Mouse (Mus musculus) left cerebral cortex, adult 11 months (tissue): ENCODE measurements around the gene Gm37240.
A peak's percentile ranks its signal among the peaks of the same experiment; 100 is the strongest.

Source experiments
- DNase-seq: peaks from one replicate; pipeline ENCODE4 v3.0.0; 2022; ENCODE audit warnings: low spot score

Gm37240 gene

DNA sequence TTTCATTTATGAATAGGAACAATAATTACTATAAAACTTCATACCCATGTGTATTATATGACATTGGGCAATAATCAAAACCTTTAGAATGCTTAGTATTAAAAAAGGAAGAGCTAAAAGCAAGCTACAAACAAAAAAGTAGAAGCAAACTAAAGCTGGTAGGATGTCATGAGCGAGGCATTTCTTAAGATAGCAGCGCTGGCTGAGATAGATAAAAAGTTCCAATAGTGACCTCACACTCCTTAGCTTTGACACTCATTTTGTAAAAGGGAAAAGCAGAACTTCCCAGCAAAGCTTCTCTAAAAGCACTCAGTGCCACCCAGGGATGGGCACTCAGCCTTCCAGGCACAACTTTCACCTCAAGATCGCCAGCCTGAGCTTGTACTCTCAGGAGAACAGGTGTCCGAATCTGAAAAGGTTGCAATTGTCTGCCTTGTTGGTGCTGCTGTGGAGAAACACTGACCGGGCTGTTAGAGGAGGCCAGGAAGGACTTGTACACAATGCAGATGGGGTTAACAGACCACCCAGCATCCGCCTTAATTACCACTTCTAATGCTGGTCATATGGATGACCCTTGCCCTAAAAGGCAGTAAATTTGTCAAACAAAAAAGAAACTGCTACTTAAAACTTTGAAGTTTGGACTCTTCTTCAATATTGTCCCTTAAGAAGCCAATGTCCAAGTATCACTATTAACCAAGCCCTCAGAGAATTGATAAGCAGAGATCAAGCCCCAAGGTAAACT lies 1374.4 kb downstream of the Gm37240 start:
- DNase-seq, result no peak

DNA sequence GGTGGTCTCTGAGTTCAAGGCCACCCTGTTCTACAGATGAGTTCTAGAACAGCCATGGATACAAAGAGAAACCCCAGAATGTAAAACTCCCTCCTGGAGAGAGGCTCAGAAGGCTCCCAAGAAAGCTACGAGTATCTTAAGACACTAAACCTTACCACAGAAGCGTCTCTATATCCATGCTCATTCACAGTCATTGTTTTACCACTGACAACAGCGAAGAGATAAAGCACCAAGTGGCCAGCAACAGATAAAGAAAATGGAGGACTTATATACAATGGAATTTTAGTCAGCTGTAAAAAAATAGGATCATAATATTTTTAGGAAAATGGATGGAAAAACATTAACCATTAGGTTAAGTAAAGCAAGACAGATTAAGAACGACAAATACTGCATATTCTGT lies 1382.1 kb downstream of the Gm37240 start:
- no peak for DNase-seq

DNA sequence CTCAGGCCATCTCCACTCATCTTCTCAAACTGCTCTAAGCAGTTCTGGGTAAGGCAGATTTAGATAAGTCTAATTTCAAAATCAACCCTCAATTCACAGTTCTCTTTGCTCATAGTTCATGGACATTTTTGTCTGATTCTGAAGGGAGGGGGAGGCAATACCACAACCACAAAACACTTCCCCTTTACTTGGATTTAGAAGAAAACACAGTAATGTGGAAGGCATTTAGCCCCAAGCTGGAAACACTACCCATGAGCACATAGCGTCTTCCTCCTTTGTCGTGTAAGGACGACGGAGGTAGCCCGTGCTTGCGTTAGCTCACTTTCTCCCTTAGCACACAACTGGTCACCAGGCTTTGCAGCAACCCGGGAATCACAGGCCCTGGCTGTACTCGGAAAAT lies 1383.0 kb downstream of the Gm37240 start:
- no peak for DNase-seq

DNA sequence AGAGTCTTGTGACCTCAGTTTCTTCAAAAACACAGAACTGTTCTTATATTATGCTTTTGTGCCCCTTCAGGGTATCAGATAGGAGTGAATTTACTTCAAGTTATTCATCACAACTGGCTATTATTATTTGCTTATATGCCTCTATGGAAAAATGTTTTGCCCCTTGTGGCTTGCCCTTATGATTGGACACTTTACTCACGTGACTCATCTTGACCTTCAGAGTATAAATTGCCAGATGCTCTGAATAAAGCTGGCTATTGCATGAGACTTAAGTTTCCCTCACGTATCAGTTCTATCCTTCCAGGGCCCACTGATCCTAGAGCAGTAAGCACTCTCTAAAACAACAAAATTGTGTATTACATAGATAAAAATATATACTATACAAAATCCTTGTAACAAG lies 1385.2 kb downstream of the Gm37240 start:
- no peak for DNase-seq

DNA sequence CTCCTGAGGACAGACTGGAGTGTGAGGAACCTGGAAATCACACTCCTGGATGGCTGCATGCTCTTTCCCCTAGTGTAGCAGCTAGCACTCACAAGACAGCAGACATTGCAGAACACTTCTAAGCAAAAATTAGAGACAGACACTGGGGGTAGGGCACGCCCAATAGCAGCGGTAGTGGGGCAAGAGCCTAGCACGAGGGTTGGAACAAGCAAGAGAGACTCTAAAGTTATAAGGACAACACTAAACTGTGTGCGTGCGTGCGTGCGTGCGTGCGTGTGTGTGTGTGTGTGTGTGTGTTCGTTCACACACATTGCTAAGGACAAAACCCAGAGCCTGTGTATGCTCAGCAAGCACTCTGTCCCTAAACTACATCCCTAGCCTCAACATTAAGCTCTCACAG lies 1386.8 kb downstream of the Gm37240 start:
- no peak for DNase-seq

DNA sequence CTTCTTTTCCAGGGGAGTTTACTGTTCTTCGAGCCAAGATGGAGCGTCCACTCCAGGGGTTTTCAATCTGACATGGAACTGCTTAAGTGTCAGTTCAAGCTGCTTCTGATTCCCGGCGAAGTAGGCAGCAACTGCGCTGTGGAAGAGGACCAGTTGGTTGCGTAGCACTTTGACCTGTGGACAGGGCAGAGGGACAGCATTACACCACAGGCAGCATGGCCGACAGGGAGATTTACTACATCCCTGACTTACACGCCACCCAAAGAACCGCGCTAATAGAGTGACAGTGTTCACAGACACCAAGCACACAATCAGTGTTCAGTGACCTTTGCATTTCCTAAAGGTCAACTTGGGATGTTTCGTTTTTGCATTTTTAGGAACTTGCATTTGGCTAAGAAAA lies 1389.6 kb downstream of the Gm37240 start:
- DNase-seq, result no peak

DNA sequence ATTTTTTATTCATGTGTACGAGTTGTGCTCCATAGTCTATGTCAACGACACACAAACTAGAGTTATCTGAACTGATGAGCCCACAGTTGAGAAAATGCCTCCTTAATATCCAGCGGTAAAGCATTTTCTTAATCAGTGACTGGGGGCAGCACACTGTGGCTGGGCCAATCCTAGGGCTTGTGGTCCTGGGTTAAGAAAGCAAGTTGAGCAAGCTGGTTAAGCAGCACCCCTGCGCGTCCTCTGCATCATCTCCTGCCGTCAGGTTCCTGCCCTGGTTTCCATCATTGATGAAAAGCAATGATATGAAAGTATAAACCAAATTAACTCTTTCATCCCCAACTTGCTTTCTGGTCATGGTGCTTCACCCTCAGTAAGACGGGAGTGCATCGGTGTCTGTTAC lies 1394.7 kb downstream of the Gm37240 start:
- no peak for DNase-seq

DNA sequence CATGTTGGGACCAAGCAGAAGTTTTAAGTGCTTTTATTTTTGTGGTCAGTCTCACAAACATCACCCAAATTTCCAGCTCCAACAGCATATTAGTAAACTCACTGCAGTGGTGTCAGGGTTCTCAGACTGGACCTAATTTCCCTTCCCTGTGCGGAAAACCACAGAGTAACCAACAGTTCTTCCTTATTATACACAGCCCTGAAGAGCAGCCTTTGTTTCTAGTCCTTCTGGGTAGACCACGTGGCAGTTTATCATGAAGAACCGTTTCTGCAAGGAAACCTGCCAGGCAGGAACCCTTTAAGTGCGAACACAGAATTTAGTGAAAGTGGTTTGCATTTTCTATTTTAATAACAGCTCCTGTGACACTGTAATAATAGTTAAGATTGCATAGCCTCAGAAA lies 1395.2 kb downstream of the Gm37240 start:
- DNase-seq, result no peak

DNA sequence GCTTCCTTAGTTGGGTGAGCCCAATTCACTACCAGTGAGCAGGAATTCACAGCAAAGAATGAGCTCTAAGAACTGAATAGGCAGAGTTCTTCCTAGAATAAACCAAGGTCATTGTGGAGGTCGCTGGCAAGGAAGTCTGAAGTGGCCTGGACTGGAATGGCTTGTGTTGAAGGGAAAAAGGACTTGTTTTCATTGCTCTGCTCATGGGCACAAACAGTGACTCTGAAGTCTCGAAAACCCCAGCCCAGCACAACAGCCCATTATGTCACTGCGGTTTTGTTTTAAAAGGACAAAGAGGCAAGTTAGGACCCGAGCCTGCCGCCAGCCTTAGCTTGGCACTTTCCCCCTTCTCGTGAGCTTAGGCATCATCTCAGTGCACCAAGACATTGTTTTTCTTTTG lies 1398.6 kb downstream of the Gm37240 start:
- peak; percentile 40 for DNase-seq

DNA sequence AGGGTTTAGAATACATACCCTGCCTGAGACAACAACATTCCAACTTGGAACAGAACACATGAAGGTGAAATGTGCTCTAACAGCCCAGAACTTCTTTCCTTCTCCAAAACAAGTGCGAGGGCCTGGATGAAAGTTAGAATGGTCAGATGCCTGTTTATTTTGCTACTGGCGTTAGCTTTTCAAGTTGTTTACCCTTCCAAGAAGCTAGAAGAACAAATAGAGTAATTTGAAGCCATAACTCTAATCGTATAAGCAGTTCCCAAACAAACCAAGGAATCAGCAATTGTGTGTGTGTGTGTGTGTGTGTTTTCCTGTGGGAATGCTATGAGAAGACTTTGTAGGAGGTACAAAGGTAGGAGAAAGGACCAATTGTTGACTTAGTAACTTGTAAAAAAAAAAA lies 1402.4 kb downstream of the Gm37240 start:
- DNase-seq, result no peak

DNA sequence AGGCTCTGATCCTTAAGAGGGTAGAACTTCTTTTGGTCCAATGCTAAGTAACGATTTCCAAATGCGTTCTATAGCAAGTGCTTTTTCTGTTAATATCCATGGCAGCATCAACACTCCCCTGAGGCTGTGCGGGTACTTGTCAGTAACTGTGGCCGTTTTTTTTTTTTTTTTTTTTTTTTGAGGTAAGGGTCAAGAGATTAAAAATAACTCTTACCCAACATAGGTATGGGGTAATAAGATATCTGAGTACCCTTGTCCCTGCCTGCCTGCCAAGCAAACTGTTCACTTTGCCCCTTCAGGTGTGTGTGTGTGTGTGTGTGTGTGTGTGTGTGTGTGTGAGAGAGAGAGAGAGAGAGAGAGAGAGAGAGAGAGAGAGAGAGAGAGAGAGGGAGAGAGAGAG lies 1403.0 kb downstream of the Gm37240 start:
- DNase-seq, result no peak

DNA sequence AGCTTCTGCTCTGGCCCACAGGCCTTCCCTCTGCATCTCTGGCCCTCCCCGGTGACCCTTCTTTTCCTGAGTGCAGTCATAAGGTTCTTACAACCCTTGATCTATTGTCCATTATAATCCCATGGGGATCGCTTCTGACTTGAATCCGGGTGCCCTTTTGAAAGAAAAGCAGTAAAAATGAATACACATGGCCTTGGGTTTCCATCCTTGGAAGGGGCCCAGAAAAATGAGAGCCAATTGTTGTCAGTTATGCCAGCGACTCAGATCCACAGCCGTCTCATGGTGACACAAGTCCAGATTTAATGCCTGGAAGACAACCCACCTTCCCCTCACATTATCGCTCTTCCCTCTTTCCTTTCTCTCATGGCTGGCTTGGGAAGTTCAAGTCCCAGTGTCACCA lies 1405.2 kb downstream of the Gm37240 start:
- DNase-seq, result no peak

DNA sequence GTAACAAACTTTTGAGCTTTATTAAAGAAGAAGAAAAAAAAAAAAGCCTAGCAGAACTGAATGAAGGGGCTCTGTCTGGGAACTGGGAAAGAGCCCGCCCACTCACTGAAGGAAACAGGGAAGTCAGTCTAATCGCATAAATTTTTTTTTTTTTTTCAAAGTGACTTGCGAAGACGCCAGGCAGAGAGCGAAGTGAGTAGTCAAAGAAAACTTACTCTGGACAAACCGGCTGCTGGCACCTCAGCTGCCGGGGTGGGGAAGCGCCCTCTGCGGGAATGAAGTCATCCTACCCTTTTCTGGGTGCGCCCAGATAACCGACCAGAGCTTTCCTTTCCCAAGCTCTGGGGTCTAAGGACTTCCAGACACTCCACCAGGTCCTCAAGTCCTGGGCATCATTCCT lies 1406.2 kb downstream of the Gm37240 start:
- DNase-seq, result no peak

DNA sequence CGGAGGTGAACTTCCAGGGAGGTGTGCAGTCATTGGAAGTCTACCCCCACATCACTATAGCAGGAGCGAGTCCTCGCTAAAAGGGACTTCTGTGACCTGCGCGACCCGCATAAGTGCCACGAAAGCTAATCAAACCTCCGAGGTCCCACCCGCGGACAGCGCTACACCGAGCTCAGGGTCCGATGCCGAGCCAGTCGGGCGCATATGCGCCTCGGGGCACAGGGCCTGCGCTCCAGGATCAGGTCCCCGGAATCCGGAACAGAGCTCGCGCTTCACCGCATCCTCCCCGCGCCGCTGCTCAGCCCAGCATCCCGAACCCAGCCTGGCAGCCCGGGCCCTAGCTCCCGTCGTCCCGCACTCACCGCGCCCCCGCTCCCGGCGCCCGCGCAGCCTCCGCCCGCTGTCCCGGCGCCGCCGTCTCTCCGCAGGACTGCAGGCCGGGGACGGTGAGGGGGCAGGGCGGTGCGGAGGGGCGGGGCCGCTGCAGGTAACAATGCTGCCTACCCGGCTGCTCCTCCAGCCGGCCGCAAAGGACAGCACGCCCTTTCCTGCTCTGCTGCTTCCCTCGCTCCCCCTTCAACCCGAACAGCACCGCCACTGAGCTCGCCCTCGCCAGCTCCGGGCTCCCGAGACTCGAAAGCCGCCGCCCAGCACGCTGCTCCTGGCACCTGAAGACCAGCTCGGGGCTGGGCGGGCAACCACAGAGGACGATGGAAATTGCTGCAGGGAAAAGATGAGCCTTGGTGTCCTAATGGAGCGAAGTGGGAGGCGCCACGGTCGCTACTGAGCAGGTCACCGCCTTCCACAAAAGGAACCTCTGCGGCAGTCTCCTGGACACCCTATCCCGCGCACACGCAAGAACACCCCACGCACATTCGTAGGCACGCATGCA lies 1407.1 kb downstream of the Gm37240 start, which contains the start of gene Fhdc1:
TSS of gene Fhdc1 (minus strand) at position 424 of the 892 bp plus-strand sequence.
- no peak for DNase-seq

DNA sequence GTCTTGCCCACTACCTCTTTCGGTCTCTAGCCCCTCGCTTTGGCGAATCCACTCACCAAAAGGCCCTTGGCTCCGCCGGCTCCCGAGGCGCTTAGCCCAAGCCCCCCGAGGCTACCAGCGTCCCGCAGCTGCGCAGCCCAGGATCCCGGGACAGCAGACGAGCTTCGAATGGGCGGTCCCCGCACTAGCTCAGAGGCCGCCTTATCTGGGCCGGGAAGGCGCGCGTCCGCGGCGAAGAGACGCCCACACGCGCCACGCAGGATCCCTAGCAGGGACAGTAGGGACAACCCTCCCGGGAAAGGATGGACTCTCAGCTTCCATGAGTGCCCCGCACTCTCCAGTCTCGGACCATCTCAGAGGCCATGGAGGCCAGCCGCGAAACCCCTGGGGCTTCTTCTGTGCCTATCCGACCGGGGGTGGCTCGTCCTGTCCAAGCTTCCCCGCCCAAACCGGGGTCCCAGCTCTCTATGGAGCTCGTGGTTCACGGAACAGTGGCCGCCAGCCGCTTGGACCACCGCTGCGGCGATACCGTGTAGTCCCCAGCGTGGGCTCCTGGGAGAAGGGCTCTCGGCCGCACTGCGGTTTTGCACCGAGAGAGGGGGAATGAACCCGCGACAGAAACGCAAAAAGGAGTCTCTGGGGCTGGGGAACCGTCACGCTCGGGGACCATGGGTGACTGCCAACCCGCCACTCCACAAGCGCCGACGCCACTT lies 1407.9 kb downstream of the Gm37240 start:
- no peak for DNase-seq

DNA sequence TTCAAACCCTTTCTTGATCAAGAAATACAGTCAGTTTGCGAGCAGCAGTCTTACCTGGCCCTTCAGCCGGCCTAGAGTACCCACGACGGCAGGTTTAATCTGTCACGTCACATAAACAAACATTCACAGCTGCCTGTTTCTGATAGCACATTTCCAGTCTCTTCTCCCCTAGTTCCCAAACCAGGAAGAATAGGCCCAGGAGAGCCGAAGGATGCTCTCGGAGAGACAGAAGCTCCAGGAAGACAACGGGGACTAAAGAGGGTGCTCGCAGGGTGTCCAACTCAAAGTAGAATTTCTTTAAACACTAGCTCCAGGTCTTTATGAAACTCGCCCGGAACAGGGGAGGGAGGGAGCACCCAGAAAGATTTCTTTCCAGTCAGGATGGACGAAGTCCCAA lies 1408.4 kb downstream of the Gm37240 start:
- no peak for DNase-seq

DNA sequence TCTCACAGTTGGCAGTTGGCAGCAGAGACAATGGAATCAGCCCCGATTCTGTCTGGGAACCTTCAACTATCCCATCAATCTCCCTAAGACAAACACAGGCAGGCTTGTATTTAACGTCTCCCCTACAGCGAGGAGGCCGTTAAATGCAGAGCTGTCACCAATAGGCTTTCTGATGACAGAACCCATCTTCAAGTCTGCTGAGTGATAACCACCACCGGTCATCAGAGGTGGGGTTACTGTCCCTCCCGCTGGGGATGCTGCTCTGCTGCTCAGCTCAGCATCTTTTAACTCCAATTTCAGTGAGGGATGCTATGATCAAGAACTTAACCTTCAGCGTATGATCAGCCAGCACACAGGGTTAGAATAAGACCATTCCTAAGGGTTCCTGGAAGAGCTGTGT lies 1409.1 kb downstream of the Gm37240 start:
- DNase-seq, result no peak

DNA sequence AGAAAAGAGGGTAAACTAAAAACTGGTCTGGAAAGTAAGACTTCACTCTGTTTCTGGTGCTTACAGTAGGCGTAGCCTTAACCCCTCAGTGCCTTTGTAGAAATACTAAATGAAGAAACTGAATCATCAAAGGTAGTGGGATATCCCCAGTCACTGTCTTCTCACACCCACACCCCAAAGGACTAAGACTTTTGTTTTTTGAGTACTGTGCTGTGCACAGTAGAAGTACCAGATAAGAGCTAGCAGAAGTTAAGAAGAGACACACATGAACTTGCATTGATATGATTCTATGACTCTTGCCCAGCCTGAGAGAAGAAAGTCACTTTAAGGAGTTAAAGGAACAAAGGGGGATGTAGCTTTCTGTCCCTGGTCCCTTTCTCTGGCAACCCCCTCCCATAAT lies 1409.8 kb downstream of the Gm37240 start:
- DNase-seq, result no peak

DNA sequence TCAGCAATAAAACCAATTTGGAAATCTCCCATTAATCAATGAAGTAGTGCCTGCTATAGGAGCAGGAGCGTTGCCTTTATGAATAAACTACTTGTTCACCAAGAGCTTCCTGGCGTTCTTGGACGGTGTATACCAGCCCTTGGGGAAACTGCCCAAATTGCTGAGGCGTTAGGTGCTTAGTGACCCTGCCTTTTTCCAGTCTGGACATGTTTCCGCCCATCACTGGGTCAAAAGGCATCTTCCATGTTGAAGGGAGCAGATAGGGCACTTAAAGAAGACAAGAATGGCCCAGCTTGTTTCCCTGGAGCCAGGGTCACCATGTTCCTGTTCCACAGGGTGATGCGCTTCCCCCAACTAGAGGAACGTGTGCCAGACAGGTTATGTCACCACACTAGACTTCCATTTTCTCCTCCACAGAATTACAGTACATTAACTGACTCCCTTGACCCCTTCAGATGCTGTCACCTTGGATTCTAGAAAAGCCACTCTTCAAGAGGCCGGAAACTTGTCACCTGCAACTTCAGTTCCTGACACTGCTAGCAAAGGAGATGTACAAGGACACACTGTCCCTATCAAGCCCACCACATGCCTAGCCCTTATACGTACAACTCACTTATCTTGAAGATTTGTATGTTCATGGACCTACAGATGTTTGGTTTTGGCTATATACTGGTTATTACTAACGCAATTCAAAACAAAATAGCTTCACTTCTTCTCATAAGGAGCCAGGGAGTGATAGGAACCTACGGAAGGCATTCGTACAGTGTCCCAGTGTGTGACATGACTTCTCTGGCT lies 1412.1 kb downstream of the Gm37240 start:
- no peak for DNase-seq

DNA sequence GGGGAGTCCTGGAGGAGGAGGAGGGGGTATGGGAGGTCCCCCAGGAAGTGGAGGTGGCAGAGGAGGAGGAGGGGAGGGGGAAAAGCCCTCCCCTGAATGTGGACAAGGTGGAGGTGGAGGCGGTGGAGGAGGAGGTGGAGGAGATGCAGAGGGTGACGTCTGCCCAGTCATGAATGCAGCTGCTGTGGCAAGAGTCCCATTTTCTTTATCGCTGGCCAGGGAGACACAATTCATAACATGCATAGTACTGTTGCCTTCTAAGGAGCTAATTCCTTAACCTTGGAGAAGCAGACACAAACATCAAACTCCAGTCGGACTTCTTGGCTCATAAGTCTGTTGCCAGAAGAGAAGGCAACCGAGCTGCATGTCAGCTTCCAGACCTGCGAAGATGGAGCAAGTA lies 1412.9 kb downstream of the Gm37240 start:
- DNase-seq, result no peak

DNA sequence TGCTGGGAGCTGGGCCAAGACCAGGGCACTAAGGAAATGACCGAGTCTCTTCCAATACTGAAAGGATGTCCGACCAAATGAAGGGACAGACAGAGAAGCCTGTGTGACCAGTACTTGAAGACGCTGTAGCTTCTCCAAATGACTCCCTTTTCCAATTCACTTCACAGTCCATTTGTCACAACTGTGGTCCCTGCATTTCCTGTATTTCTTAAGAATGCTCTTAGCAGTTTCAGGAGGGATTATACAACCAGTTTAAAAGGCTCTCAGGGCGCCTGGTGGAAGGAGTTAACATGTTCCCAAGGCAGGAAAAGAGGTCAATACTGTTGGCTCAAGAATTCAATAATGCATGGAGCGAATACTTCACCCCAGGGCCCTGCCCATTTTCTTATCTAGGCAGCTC lies 1414.4 kb downstream of the Gm37240 start:
- no peak for DNase-seq

DNA sequence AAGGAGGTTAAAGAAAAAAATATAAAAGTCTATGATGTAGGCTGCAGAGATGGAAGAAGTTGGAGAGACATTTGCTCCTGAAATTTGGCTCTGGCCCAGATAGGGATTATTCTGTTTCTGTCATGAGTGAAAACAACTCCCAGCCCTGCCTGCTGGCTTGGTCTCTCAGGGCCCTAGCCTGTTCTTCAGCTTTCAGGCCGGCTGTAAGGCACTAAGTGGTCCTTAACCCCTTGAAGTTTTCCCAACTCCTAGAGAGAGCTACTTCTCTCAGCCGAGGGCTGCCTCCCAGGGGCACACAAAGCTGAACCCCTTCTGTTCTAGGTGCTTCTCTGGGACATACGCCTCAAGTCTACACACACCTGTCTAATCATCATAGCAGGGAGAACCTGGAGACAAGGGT lies 1414.8 kb downstream of the Gm37240 start:
- DNase-seq, result no peak
